Mouse (Mus musculus): ENCODE results near the gene Twf1.

GRCm38 (mm10) chr15:94539296-94539695 is 50.4 kb downstream of the Twf1 start:
- TF ChIP-seq FLI1 (IDR thresholded peaks at IDR 0.05; ENCODE audit: low read length) = no peak
- TF ChIP-seq GATA1 (IDR thresholded peaks at IDR 0.05; ENCODE audit: borderline replicate concordance, low read length) = no peak
